Mouse (Mus musculus): Measurements from ENCODE around the gene Rgs7bp.

GRCm38 (mm10) chr13:104962716-104963411 lies 91.9 kb downstream of the Rgs7bp start:
- TF ChIP-seq GATA1 (IDR thresholded peaks at IDR 0.05; ENCODE audit: borderline replicate concordance, low read length) = no peak
- no peak for TF ChIP-seq FLI1 (IDR thresholded peaks at IDR 0.05; ENCODE audit: low read length)

All from megakaryocyte, embryonic 14.5 days (primary cell).